ENCODE assay signal across 25 mouse cellular contexts in genomic region chr6:142717186-142717585, GRCm38 (mm10).
"Had no signal": no experiment of that assay in that cellular context is flagged by ENCODE, and none has a peak within 500 bp of the region (broad histone marks: within the 10 kb centered on the region; RNA-seq: fewer than 3 reads in every experiment).

No protein-coding gene starts in this region.

- H3K4me2 ChIP-seq: heart, embryonic 11.5 days; heart, embryonic 13.5 days; heart, embryonic 15.5 days; hindbrain, embryonic 13.5 days; hindbrain, embryonic 15.5 days; intestine, embryonic 15.5 days; kidney, embryonic 15.5 days; limb, embryonic 13.5 days; limb, embryonic 15.5 days had no signal

- H3K9ac ChIP-seq: heart, embryonic 13.5 days; heart, embryonic 15.5 days; hindbrain, embryonic 13.5 days; hindbrain, embryonic 15.5 days; intestine, embryonic 15.5 days; kidney, embryonic 15.5 days; limb, embryonic 13.5 days; limb, embryonic 15.5 days had no signal

- H3K4me1 ChIP-seq: hindbrain, embryonic 13.5 days; hindbrain, embryonic 15.5 days; limb, embryonic 13.5 days; limb, embryonic 15.5 days had no signal

- H3K9me3 ChIP-seq: heart, embryonic 13.5 days; heart, embryonic 15.5 days; hindbrain, embryonic 13.5 days; hindbrain, embryonic 15.5 days; intestine, embryonic 15.5 days; limb, embryonic 13.5 days; limb, embryonic 15.5 days had no signal

- H3K36me3 ChIP-seq: heart, embryonic 13.5 days; heart, embryonic 15.5 days; hindbrain, embryonic 13.5 days; hindbrain, embryonic 15.5 days; intestine, embryonic 15.5 days; kidney, embryonic 15.5 days; limb, embryonic 13.5 days; limb, embryonic 15.5 days had no signal

- H3K4me3 ChIP-seq: heart, adult 2 months; heart, embryonic 13.5 days; heart, embryonic 15.5 days; hindbrain, embryonic 13.5 days; hindbrain, embryonic 15.5 days; intestine, embryonic 15.5 days; kidney, embryonic 15.5 days; limb, embryonic 13.5 days; limb, embryonic 15.5 days had no signal

- H3K27ac ChIP-seq: heart, embryonic 13.5 days; heart, embryonic 15.5 days; hindbrain, embryonic 13.5 days; hindbrain, embryonic 15.5 days; hindbrain, postnatal 0 days; kidney, embryonic 15.5 days; kidney, postnatal 0 days; limb, embryonic 13.5 days; limb, embryonic 15.5 days had no signal

- H3K27me3 ChIP-seq: heart, embryonic 13.5 days; heart, embryonic 15.5 days; hindbrain, embryonic 13.5 days; hindbrain, embryonic 15.5 days; intestine, embryonic 15.5 days; kidney, embryonic 15.5 days; limb, embryonic 13.5 days; limb, embryonic 15.5 days had no signal

- DNase-seq: gastrocnemius, postnatal 14 days; gastrocnemius, postnatal 36 days; heart, adult 11 months; heart, adult 2 months; heart, postnatal 14 days; heart, postnatal 36 days; kidney, adult 11 months; kidney, adult 2 months; kidney, adult 9 months; kidney, postnatal 14 days; kidney, postnatal 36 days; layer of hippocampus, adult 9-11 months; layer of hippocampus, postnatal 36 days; left cerebral cortex, postnatal 4 days had no signal

- ATAC-seq: hindbrain, postnatal 0 days had no signal
